Mouse (Mus musculus): ENCODE data around the gene Smpd1. TPM values are rescaled to one million over a fixed set of nuclear protein-coding genes. Genes with fewer than 3 reads are reported as not detected.

The Smpd1 gene
- polyA plus RNA-seq, 1 experiment from 2014 or later = 53.8 TPM

Other genes with a start within 250 kb of the Smpd1 start
- gene Olfr689, start 243.2 kb upstream of the Smpd1 start, polyA plus RNA-seq (2014; fragmentation: Nextera tagmentation; extraction: Ambion mirVana) = not detected in 2 replicates
- gene Olfr690, start 220.3 kb upstream of the Smpd1 start, polyA plus RNA-seq (2014; fragmentation: Nextera tagmentation; extraction: Ambion mirVana) = not detected in 2 replicates
- not detected in 2 replicates for gene Olfr691, start 212.1 kb upstream of the Smpd1 start, polyA plus RNA-seq (2014; fragmentation: Nextera tagmentation; extraction: Ambion mirVana)
- not detected in 2 replicates for gene Olfr692, start 186.1 kb upstream of the Smpd1 start, polyA plus RNA-seq (2014; fragmentation: Nextera tagmentation; extraction: Ambion mirVana)
- gene Gm5901, start 179.3 kb upstream of the Smpd1 start, polyA plus RNA-seq (2014; fragmentation: Nextera tagmentation; extraction: Ambion mirVana) = not detected in 2 replicates
- gene Fam160a2, start 154.3 kb upstream of the Smpd1 start, polyA plus RNA-seq (2014; fragmentation: Nextera tagmentation; extraction: Ambion mirVana) = 29.7 and 30.6 TPM in 2 replicates
- not detected in 2 replicates for gene Cnga4, start 149.8 kb upstream of the Smpd1 start, polyA plus RNA-seq (2014; fragmentation: Nextera tagmentation; extraction: Ambion mirVana)
- 0.16 TPM in 1 of 2 replicates, not detected in the other for gene Cckbr, start 128.6 kb upstream of the Smpd1 start, polyA plus RNA-seq (2014; fragmentation: Nextera tagmentation; extraction: Ambion mirVana)
- 71.2 and 74.7 TPM in 2 replicates for gene Cavin3, start 72.1 kb upstream of the Smpd1 start, polyA plus RNA-seq (2014; fragmentation: Nextera tagmentation; extraction: Ambion mirVana)
- 43.5 and 49.7 TPM in 2 replicates for gene Apbb1, start 27.3 kb downstream of the Smpd1 start, polyA plus RNA-seq (2014; fragmentation: Nextera tagmentation; extraction: Ambion mirVana)
- 0.76 and 1.4 TPM in 2 replicates for gene Hpx, start 45.8 kb downstream of the Smpd1 start, polyA plus RNA-seq (2014; fragmentation: Nextera tagmentation; extraction: Ambion mirVana)
- 20.2 and 23.7 TPM in 2 replicates for gene Trim3, start 79.2 kb downstream of the Smpd1 start, polyA plus RNA-seq (2014; fragmentation: Nextera tagmentation; extraction: Ambion mirVana)
- gene Timm10b, start 85.7 kb downstream of the Smpd1 start, polyA plus RNA-seq (2014; fragmentation: Nextera tagmentation; extraction: Ambion mirVana) = 151 and 160 TPM in 2 replicates
- gene Arfip2, start 86.1 kb downstream of the Smpd1 start, polyA plus RNA-seq (2014; fragmentation: Nextera tagmentation; extraction: Ambion mirVana) = 48.5 and 57.3 TPM in 2 replicates
- 30.2 and 39.0 TPM in 2 replicates for gene Gm45799, start 86.2 kb downstream of the Smpd1 start, polyA plus RNA-seq (2014; fragmentation: Nextera tagmentation; extraction: Ambion mirVana)
- gene Dnhd1, start 96.5 kb downstream of the Smpd1 start, polyA plus RNA-seq (2014; fragmentation: Nextera tagmentation; extraction: Ambion mirVana) = 0.87 and 1.1 TPM in 2 replicates
- gene Ilk, start 182.2 kb downstream of the Smpd1 start, polyA plus RNA-seq (2014; fragmentation: Nextera tagmentation; extraction: Ambion mirVana) = 411 and 451 TPM in 2 replicates
- gene Rrp8, start 183.0 kb downstream of the Smpd1 start, polyA plus RNA-seq (2014; fragmentation: Nextera tagmentation; extraction: Ambion mirVana) = 29.2 and 32.0 TPM in 2 replicates
- 152 and 161 TPM in 2 replicates for gene Taf10, start 190.0 kb downstream of the Smpd1 start, polyA plus RNA-seq (2014; fragmentation: Nextera tagmentation; extraction: Ambion mirVana)
- 85.8 and 95.7 TPM in 2 replicates for gene Tpp1, start 197.9 kb downstream of the Smpd1 start, polyA plus RNA-seq (2014; fragmentation: Nextera tagmentation; extraction: Ambion mirVana)
- 7.6 TPM in 2 replicates for gene Dchs1, start 233.3 kb downstream of the Smpd1 start, polyA plus RNA-seq (2014; fragmentation: Nextera tagmentation; extraction: Ambion mirVana)

All from heart, embryonic 11.5 days (tissue).